Mouse (Mus musculus): ENCODE results near the gene Clk3. TPM values are rescaled to one million over a fixed set of nuclear protein-coding genes. Genes with fewer than 3 reads are reported as not detected.

Gene Clk3
- polyA plus RNA-seq, 1 experiment from 2014 or later = 75.4 TPM

- no peaks in the 10 kb centered on the region for H3K9me3 ChIP-seq
- H3K4me2 ChIP-seq = peak overlapping the region; percentile 97
- no peaks in the 10 kb centered on the region for H3K27me3 ChIP-seq (replicated peaks)
- H3K4me3 ChIP-seq = peak overlapping the region; percentile 59
- no peaks in the 10 kb centered on the region for H3K36me3 ChIP-seq (replicated peaks)
- 24% methylated on average over 6 of the region's 6 CpGs for WGBS
- peak overlapping the region; percentile 98 for H3K27ac ChIP-seq
- H3K9ac ChIP-seq = peak overlapping the region; percentile 75; the same call in 1 of the 2 replicates
- ATAC-seq (replicated peaks) = no peak
- H3K4me1 ChIP-seq = peaks cover 38% of the 10 kb centered on the region
Observed at GRCm38 (mm10) chr9:57766431-57766830, 771 bp upstream of the Clk3 start.

- peak overlapping the region; percentile 59 for H3K4me3 ChIP-seq
- peaks cover 39% of the 10 kb centered on the region for H3K4me1 ChIP-seq
- ATAC-seq (replicated peaks) = peak; percentile 94
- WGBS = 0% methylated on average over 44 of the region's 45 CpGs
- H3K27ac ChIP-seq = peak overlapping the region; percentile 98
- H3K9me3 ChIP-seq = no peaks in the 10 kb centered on the region
- H3K27me3 ChIP-seq (replicated peaks) = no peaks in the 10 kb centered on the region
- H3K4me2 ChIP-seq = peak overlapping the region; percentile 97
- peaks cover 8% of the 10 kb centered on the region for H3K36me3 ChIP-seq (replicated peaks)
- H3K9ac ChIP-seq = peak overlapping the region; percentile 75
Observed at GRCm38 (mm10) chr9:57764974-57765363, 691 bp downstream of the Clk3 start.

DNA sequence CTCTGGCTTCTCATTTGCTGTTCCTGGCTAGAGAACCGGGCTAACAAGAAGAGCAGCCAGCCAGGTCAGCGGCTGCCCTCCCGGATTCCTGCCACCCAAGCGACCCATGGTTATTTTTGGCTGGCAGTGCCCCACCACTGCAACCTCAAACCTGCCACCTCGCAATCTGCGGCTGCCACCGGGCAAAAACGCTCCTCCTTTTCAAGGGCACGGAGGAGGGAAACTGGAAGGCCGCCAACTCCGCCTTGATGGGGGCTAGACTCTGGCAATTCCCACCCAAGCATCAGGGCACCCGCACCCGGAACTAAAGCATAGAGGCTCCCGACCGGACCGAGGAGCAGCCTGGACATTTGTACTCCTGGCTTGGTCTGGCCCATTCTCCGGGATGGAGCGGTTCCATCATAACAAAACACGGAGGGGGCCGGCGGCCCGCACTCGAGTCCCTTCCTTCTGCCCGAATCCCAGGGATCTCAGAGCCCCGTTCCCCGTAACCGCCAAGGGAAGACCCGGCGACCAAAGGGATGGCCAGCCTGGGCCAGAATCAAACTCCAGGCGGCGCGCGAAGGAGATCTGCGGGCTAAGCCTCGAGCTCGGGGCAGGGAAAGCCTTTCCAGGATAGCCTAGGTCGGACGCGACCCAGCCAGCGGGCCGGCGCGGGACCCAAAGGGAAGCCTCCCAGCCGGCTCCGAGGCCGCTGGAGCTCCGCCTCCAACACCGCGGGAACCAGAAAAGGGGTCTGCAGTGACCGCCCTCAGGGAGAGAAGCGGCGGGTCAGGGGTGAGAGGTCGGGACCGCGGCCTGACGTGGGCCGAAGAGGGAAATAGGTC is 1.3 kb downstream of the Clk3 start:
- under 1% methylated on average over 57 of the region's 57 CpGs for WGBS
- H3K36me3 ChIP-seq (replicated peaks) = peaks cover 13% of the 10 kb centered on the region
- H3K4me2 ChIP-seq = peak overlapping the region; percentile 97
- no peaks in the 10 kb centered on the region for H3K9me3 ChIP-seq
- H3K27ac ChIP-seq = peak overlapping the region; percentile 98
- peak; percentile 56 for ATAC-seq (replicated peaks)
- no peaks in the 10 kb centered on the region for H3K27me3 ChIP-seq (replicated peaks)
- peak overlapping the region; percentile 59 for H3K4me3 ChIP-seq
- peaks cover 39% of the 10 kb centered on the region for H3K4me1 ChIP-seq
- peak overlapping the region; percentile 75 for H3K9ac ChIP-seq

GRCm38 (mm10) chr9:57762563-57762991 is 3.1 kb downstream of the Clk3 start:
- Histone ChIP-seq H3K9ac (peak overlapping the region; percentile 75; the same call in 1 of the 2 replicates), H3K4me1 (peaks cover 39% of the 10 kb centered on the region), H3K4me2 (peak overlapping the region; percentile 97; the same call in 1 of the 2 replicates), H3K9me3 (no peaks in the 10 kb centered on the region), H3K36me3 (replicated peaks) (peaks cover 25% of the 10 kb centered on the region), H3K27ac (no peak overlapping the region), H3K27me3 (replicated peaks) (no peaks in the 10 kb centered on the region), H3K4me3 (no peak overlapping the region)
- ATAC-seq (replicated peaks) = no peak
- 64% methylated on average over 6 of the region's 6 CpGs for WGBS

- Histone ChIP-seq H3K27me3 (replicated peaks) (no peaks in the 10 kb centered on the region), H3K27ac (no peak overlapping the region), H3K9me3 (no peaks in the 10 kb centered on the region), H3K4me3 (no peak overlapping the region), H3K9ac (no peak overlapping the region), H3K36me3 (replicated peaks) (peaks cover 32% of the 10 kb centered on the region), H3K4me2 (0 out of 2 replicates have a peak overlapping the region, but pooled peaks have one; percentile 97), H3K4me1 (peaks cover 39% of the 10 kb centered on the region)
- 93% methylated on average over 13 of the region's 13 CpGs for WGBS
- no peak for ATAC-seq (replicated peaks)
Observed at GRCm38 (mm10) chr9:57761563-57762551, 3.8 kb downstream of the Clk3 start.

- Histone ChIP-seq H3K9ac (no peak overlapping the region), H3K4me2 (no peak overlapping the region), H3K36me3 (replicated peaks) (peaks cover 38% of the 10 kb centered on the region), H3K4me3 (no peak overlapping the region), H3K9me3 (no peaks in the 10 kb centered on the region), H3K27me3 (replicated peaks) (no peaks in the 10 kb centered on the region), H3K27ac (no peak overlapping the region), H3K4me1 (peaks cover 29% of the 10 kb centered on the region)
- WGBS = 95% methylated on average over 24 of the region's 24 CpGs
- no peak for ATAC-seq (replicated peaks)
Observed at GRCm38 (mm10) chr9:57760416-57761146, 5.1 kb downstream of the Clk3 start.

- peaks cover 29% of the 10 kb centered on the region for H3K4me1 ChIP-seq
- H3K27ac ChIP-seq = no peak overlapping the region
- H3K4me3 ChIP-seq = no peak overlapping the region
- no peak for ATAC-seq (replicated peaks)
- H3K9ac ChIP-seq = no peak overlapping the region
- WGBS = 27% methylated on average over 6 of the region's 6 CpGs
- peaks cover 51% of the 10 kb centered on the region for H3K36me3 ChIP-seq (replicated peaks)
- no peak overlapping the region for H3K4me2 ChIP-seq
- no peaks in the 10 kb centered on the region for H3K27me3 ChIP-seq (replicated peaks)
- H3K9me3 ChIP-seq = no peaks in the 10 kb centered on the region
Observed at GRCm38 (mm10) chr9:57759289-57759688, 6.4 kb downstream of the Clk3 start.

DNA sequence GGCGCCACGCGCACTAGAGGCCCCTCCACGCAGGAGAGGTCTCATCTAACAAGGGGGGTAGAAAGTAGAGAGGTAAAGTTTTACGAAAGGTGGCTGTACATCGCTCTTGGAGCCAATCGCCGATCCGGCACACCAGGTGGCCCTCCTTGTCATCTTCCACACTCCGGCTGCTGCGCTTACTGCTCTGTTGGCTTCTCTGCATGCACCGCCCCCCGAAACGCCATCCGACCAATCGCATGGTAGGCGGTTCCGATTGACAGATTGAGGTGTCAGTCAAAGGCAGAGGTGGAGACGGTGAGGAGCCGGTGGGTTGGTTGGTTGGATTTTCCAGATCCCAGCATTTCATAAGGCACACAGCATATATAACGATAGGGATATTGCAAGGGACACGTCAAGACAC is 7.1 kb downstream of the Clk3 start:
- Histone ChIP-seq H3K4me1 (peaks cover 22% of the 10 kb centered on the region), H3K4me2 (no peak overlapping the region), H3K9ac (no peak overlapping the region), H3K4me3 (no peak overlapping the region), H3K9me3 (no peaks in the 10 kb centered on the region), H3K27me3 (replicated peaks) (no peaks in the 10 kb centered on the region), H3K27ac (no peak overlapping the region), H3K36me3 (replicated peaks) (peaks cover 58% of the 10 kb centered on the region)
- WGBS = 93% methylated on average over 22 of the region's 22 CpGs
- no peak for ATAC-seq (replicated peaks)

DNA sequence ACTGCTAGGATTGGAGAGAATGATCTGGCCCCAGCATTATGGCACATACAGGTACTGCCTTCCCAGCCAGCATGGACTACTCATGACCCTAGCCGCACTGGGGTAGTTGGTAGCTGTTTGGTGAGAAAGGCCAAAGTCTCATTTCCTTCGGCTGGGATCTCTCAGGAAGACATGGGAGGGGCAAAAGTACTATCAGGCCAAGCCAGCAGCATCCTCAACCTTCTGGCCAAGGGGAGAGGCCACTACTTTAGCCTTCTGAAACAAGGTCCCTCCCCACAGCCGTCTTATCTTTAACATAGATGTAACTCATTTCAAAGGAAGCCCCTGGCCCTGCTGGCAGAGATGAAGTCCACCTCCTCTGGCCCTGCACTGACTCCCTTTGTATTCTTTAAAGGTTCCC is 8.1 kb downstream of the Clk3 start:
- H3K9me3 ChIP-seq = no peaks in the 10 kb centered on the region
- H3K9ac ChIP-seq = no peak overlapping the region
- H3K4me2 ChIP-seq = no peak overlapping the region
- no peak overlapping the region for H3K4me3 ChIP-seq
- peaks cover 68% of the 10 kb centered on the region for H3K36me3 ChIP-seq (replicated peaks)
- no peaks in the 10 kb centered on the region for H3K27me3 ChIP-seq (replicated peaks)
- WGBS = 93% methylated on average over 3 of the region's 3 CpGs
- H3K4me1 ChIP-seq = peaks cover 12% of the 10 kb centered on the region
- H3K27ac ChIP-seq = no peak overlapping the region
- no peak for ATAC-seq (replicated peaks)

DNA sequence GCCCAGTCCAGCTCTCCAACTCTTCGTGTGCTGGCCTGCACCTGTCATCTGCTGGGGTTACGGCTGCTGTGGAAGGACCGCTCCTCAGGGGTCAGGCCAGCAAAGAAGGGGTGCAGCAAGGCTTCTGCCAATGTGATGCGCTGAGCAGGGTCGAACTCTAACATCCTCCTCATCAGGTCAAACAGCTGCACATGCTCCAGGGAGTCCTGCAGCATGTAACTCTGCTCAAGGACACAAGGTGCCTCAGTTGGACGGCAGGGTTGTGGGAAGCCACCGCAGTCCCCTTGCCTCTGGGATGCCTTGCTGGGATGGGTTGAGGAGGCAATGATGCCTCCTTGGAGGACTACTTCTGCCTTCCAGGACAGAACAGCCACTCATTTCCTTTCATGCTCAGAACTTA is 14.8 kb downstream of the Clk3 start:
- no peak overlapping the region for H3K4me3 ChIP-seq
- 91% methylated on average over 7 of the region's 7 CpGs for WGBS

GRCm38 (mm10) chr9:57748831-57749230 is 16.8 kb downstream of the Clk3 start:
- no peak for ATAC-seq (replicated peaks)
- Histone ChIP-seq H3K27ac (no peak overlapping the region), H3K9me3 (no peaks in the 10 kb centered on the region), H3K27me3 (replicated peaks) (no peaks in the 10 kb centered on the region), H3K36me3 (replicated peaks) (peaks cover 71% of the 10 kb centered on the region), H3K4me1 (no peaks in the 10 kb centered on the region), H3K4me3 (no peak overlapping the region), H3K9ac (no peak overlapping the region), H3K4me2 (no peak overlapping the region)
- WGBS = 84% methylated on average over 1 of the region's 1 CpGs

More for the DNA sequence above, 14.8 kb downstream of the Clk3 start:
- no peaks in the 10 kb centered on the region for H3K9me3 ChIP-seq
- H3K9ac ChIP-seq = no peak overlapping the region
- no peaks in the 10 kb centered on the region for H3K27me3 ChIP-seq (replicated peaks)
- no peak overlapping the region for H3K27ac ChIP-seq
- no peaks in the 10 kb centered on the region for H3K4me1 ChIP-seq
- H3K36me3 ChIP-seq (replicated peaks) = peaks cover 90% of the 10 kb centered on the region
- no peak overlapping the region for H3K4me2 ChIP-seq
- ATAC-seq (replicated peaks) = no peak

Data from midbrain, embryonic 15.5 days (tissue).